In the genomic region with DNA sequence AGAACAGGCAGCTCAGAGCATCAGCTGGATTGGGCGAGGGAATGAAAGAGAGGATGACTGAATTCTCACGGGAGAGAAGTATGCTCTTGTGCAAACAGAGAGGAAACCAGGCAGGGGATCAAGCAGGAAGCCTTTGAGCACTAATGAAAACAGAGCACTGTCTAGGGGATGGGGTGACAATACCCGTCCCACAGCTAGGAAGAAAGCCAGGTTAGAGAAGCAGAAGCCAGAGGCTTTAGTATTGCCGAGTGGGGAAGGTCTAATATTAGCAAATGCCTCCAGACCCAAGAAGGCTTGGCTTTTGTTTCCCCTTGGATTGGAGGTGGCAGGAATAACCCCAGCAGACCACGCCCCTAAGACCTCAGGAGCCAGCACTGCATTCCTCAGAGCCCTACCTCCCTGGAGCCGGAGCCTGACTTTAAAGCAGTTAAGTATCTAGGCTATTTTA, we compare ENCODE assay signal across 9 mouse cellular contexts. TPM values are rescaled to one million over a fixed set of nuclear protein-coding genes. Genes with fewer than 3 reads are reported as not detected.
DNase-seq lines count a peak whose midpoint lies in the region; ATAC-seq and TF ChIP-seq lines count a peak whose summit lies in the region.
"Had no signal": no experiment of that assay in that cellular context is flagged by ENCODE, and none has a peak within 500 bp of the region (broad histone marks: within the 10 kb centered on the region; RNA-seq: fewer than 3 reads in every experiment).

No protein-coding gene starts in this region.

- DNase-seq in gastrocnemius, postnatal 14 days = peak; percentile 30
- no peak for DNase-seq in gastrocnemius, postnatal 25 days
- DNase-seq in hindbrain, embryonic 10.5 days (ENCODE audit: low spot score) = no peak
- peak; percentile 64 to 77 for DNase-seq in lung, adult 18-20 months
- no peak for DNase-seq in liver, postnatal 0 days
- no peak for DNase-seq in left cerebral cortex, postnatal 36 days (ENCODE audit: low spot score in 2 of 2)
- no peak for DNase-seq in layer of hippocampus, postnatal 25 days (ENCODE audit: extremely low spot score in 1 of 2, low spot score in 1 of 2)

- H3K27ac ChIP-seq in hindbrain, embryonic 10.5 days = peak overlapping the region; percentile 76
- no peak overlapping the region for H3K27ac ChIP-seq in stomach, embryonic 15.5 days
- no peak overlapping the region for H3K27ac ChIP-seq in liver, postnatal 0 days (ENCODE audit: low read depth)

- no peak overlapping the region for H3K9ac ChIP-seq in stomach, embryonic 15.5 days
- no peak overlapping the region for H3K9ac ChIP-seq in liver, postnatal 0 days (replicated peaks)

- intact Hi-C loops in gastrocnemius, postnatal 14 days (cut with DNase I; ENCODE audit: low total_unique reads) = no loop called here
- intact Hi-C loops in left cerebral cortex, postnatal 36 days (cut with DNase I) = no loop called here

- H3K27me3 ChIP-seq in hindbrain, embryonic 10.5 days (ENCODE audit: insufficient read depth, poor library complexity, severe bottlenecking) = no peaks in the 10 kb centered on the region
- H3K27me3 ChIP-seq in stomach, embryonic 15.5 days (replicated peaks) = no peaks in the 10 kb centered on the region
- H3K27me3 ChIP-seq in liver, postnatal 0 days (ENCODE audit: insufficient read depth, low read length) = no peaks in the 10 kb centered on the region

- 6% methylated on average over 6 of the region's 6 CpGs for WGBS in hindbrain, embryonic 10.5 days
- 11% methylated on average over 6 of the region's 6 CpGs for WGBS in stomach, embryonic 15.5 days
- WGBS in liver, postnatal 0 days (ENCODE audit: insufficient replicate concordance) = 47% methylated on average over 6 of the region's 6 CpGs

- no peaks in the 10 kb centered on the region for H3K9me3 ChIP-seq in hindbrain, embryonic 10.5 days
- no peaks in the 10 kb centered on the region for H3K9me3 ChIP-seq in stomach, embryonic 15.5 days
- H3K9me3 ChIP-seq in liver, postnatal 0 days (ENCODE audit: low read length) = no peaks in the 10 kb centered on the region
- H3K9me3 ChIP-seq: G1E had no signal

- H3K4me3 ChIP-seq in hindbrain, embryonic 10.5 days = 0 out of 2 replicates have a peak overlapping the region, but pooled peaks have one; percentile 14
- H3K4me3 ChIP-seq in stomach, embryonic 15.5 days (replicated peaks) = no peak overlapping the region
- H3K4me3 ChIP-seq in liver, postnatal 0 days (ENCODE audit: low read depth, low read length) = no peak overlapping the region

- TF ChIP-seq EP300 in liver, postnatal 0 days (IDR thresholded peaks at IDR 0.05; ENCODE audit: low read depth) = no peak

- peak overlapping the region; percentile 9; the same call in 1 of the 2 replicates for H3K4me2 ChIP-seq in stomach, embryonic 15.5 days
- no peak overlapping the region for H3K4me2 ChIP-seq in liver, postnatal 0 days (ENCODE audit: low read depth, low read length)

- ATAC-seq in stomach, embryonic 15.5 days (ENCODE audit: insufficient read depth, low FRiP score, low read depth) = peak; percentile 50; the same call in 1 of the 2 replicates
- no peak for ATAC-seq in liver, postnatal 0 days

- no peak for TF ChIP-seq CTCF in liver, postnatal 0 days (IDR thresholded peaks at IDR 0.05; ENCODE audit: low read depth)

- H3K36me3 ChIP-seq in hindbrain, embryonic 10.5 days = no peaks in the 10 kb centered on the region
- H3K36me3 ChIP-seq in stomach, embryonic 15.5 days = no peaks in the 10 kb centered on the region
- no peaks in the 10 kb centered on the region for H3K36me3 ChIP-seq in liver, postnatal 0 days (replicated peaks; ENCODE audit: insufficient read depth, low read length)

- peaks cover 93% of the 10 kb centered on the region for H3K4me1 ChIP-seq in hindbrain, embryonic 10.5 days (replicated peaks)
- H3K4me1 ChIP-seq in stomach, embryonic 15.5 days = peaks cover 17% of the 10 kb centered on the region; the same call in 1 of the 2 replicates
- peaks cover 27% of the 10 kb centered on the region for H3K4me1 ChIP-seq in liver, postnatal 0 days (ENCODE audit: insufficient read depth)

RNA-seq across cellular contexts. Expression of a gene that starts 19.3 kb away (rescaled TPM):
- 1 to 10 TPM; 1.2 to 2.0 TPM for total RNA-seq in gastrocnemius, postnatal 14 days (2021)
- total RNA-seq in gastrocnemius, postnatal 25 days (2021) = 1 to 10 TPM; 2.1 to 2.8 TPM
- 42.7 and 57.7 TPM in 2 replicates for polyA plus RNA-seq in hindbrain, embryonic 10.5 days (2016; fragmentation: Nextera tagmentation; extraction: Ambion mirVana)
- polyA plus RNA-seq in stomach, embryonic 15.5 days (2015; fragmentation: Nextera tagmentation; extraction: Ambion mirVana) = 5.9 and 6.0 TPM in 2 replicates
- 4.6 and 4.7 TPM in 2 replicates for polyA plus RNA-seq in liver, postnatal 0 days (2015; fragmentation: Nextera tagmentation; extraction: Ambion mirVana)
- 10 to 100 TPM in 1 of 2 experiments, 1 to 10 TPM in 1; 6.4 to 13.5 TPM for total RNA-seq in left cerebral cortex, postnatal 36 days (2021)
- total RNA-seq in layer of hippocampus, postnatal 25 days (2021) = 1 to 10 TPM; 4.8 to 9.9 TPM

RNA-seq across cellular contexts. Expression of a gene that starts 51.6 kb away (rescaled TPM):
- 10 to 100 TPM; 36.2 to 36.5 TPM for total RNA-seq in gastrocnemius, postnatal 14 days (2021)
- 10 to 100 TPM; 28.7 to 31.3 TPM for total RNA-seq in gastrocnemius, postnatal 25 days (2021)
- polyA plus RNA-seq in hindbrain, embryonic 10.5 days (2016; fragmentation: Nextera tagmentation; extraction: Ambion mirVana) = 90.7 and 105 TPM in 2 replicates
- polyA plus RNA-seq in stomach, embryonic 15.5 days (2015; fragmentation: Nextera tagmentation; extraction: Ambion mirVana) = 68.3 and 69.6 TPM in 2 replicates
- 40.2 and 40.4 TPM in 2 replicates for polyA plus RNA-seq in liver, postnatal 0 days (2015; fragmentation: Nextera tagmentation; extraction: Ambion mirVana)
- 10 to 100 TPM; 69.2 to 84.8 TPM for total RNA-seq in left cerebral cortex, postnatal 36 days (2021)
- 10 to 100 TPM; 72.9 to 75.2 TPM for total RNA-seq in layer of hippocampus, postnatal 25 days (2021)

Comparison
In these comparisons a context has a peak if more than half of its experiments do, and no peak if none do; other contexts are left out.
1. DNase-seq: peak in gastrocnemius, postnatal 14 days (single experiment) and lung, adult 18-20 months (2 of 2); none in gastrocnemius, postnatal 25 days (single experiment), hindbrain, embryonic 10.5 days (single experiment), liver, postnatal 0 days (single experiment), left cerebral cortex, postnatal 36 days (0 of 2) and layer of hippocampus, postnatal 25 days (0 of 2).